9 mouse cellular contexts compared by ENCODE assay signal in genomic region chr5:122393887-122394286, GRCm38 (mm10). TPM values are rescaled to one million over a fixed set of nuclear protein-coding genes. Genes with fewer than 3 reads are reported as not detected.
DNase-seq lines count a peak whose midpoint lies in the region; ATAC-seq and TF ChIP-seq lines count a peak whose summit lies in the region.
"Had no signal": no experiment of that assay in that cellular context is flagged by ENCODE, and none has a peak within 500 bp of the region (broad histone marks: within the 10 kb centered on the region; RNA-seq: fewer than 3 reads in every experiment).

No protein-coding gene starts in this region.

- intact Hi-C loops in left cerebral cortex, postnatal 10 days (cut with DNase I), result no loop called here

- H3K36me3 ChIP-seq in intestine, postnatal 0 days (ENCODE audit: control insufficient read depth, insufficient read depth), result peaks cover 16% of the 10 kb centered on the region
- peaks cover 6% of the 10 kb centered on the region; the same call in 1 of the 2 replicates for H3K36me3 ChIP-seq in intestine, embryonic 16.5 days (ENCODE audit: control insufficient read depth, insufficient read depth, low read length)
- peaks cover 7% of the 10 kb centered on the region for H3K36me3 ChIP-seq in thymus, adult 2 months (ENCODE audit: control insufficient read depth, insufficient read depth, low read length)

- no peaks in the 10 kb centered on the region for H3K27me3 ChIP-seq in intestine, postnatal 0 days (replicated peaks; ENCODE audit: control insufficient read depth, insufficient read depth, low read length)
- H3K27me3 ChIP-seq in intestine, embryonic 16.5 days (replicated peaks; ENCODE audit: control insufficient read depth, insufficient read depth, low read length), result no peaks in the 10 kb centered on the region
- H3K27me3 ChIP-seq in thymus, adult 2 months (ENCODE audit: control insufficient read depth, insufficient read depth, low read length), result no peaks in the 10 kb centered on the region
- H3K27me3 ChIP-seq: neural tube, embryonic 13.5 days had no signal

- ATAC-seq in intestine, postnatal 0 days, result 0 out of 2 replicates have a peak, but pooled peaks have one; percentile 19
- ATAC-seq in intestine, embryonic 16.5 days, result no peak

- no peak overlapping the region for H3K9ac ChIP-seq in intestine, postnatal 0 days (ENCODE audit: low read depth, low read length)
- no peak overlapping the region for H3K9ac ChIP-seq in intestine, embryonic 16.5 days (ENCODE audit: low read depth, low read length)
- H3K9ac ChIP-seq: neural tube, embryonic 13.5 days had no signal

- H3K4me3 ChIP-seq in intestine, postnatal 0 days (ENCODE audit: low read depth, low read length), result no peak overlapping the region
- H3K4me3 ChIP-seq in intestine, embryonic 16.5 days (ENCODE audit: low read length), result no peak overlapping the region
- H3K4me3 ChIP-seq in thymus, adult 2 months (ENCODE audit: control insufficient read depth, insufficient read depth, low read length), result no peak overlapping the region
- H3K4me3 ChIP-seq: neural tube, embryonic 13.5 days had no signal

- DNase-seq in ES-CJ7 (ENCODE audit: low read depth, low spot score), result peak; percentile 76
- peak; percentile 75 for DNase-seq in c-Kit-positive CD71-positive TER-119-negative erythroid progenitor cells, embryonic 14.5 days (ENCODE audit: low read depth)
- peak; percentile 62 to 73 for DNase-seq in frontal cortex, postnatal 36 days (ENCODE audit: low spot score in 2 of 2)
- DNase-seq in left cerebral cortex, postnatal 10 days (ENCODE audit: extremely low spot score in 1 of 2, low spot score in 2 of 2), result peak; percentile 58 to 73
- DNase-seq in naive thymus-derived CD4-positive, alpha-beta T cell, adult 2 months (ENCODE audit: low read depth), result peak; percentile 90
- peak; percentile 83 for DNase-seq in thymus, adult 2 months

- WGBS in intestine, postnatal 0 days, result 52% methylated on average over 2 of the region's 2 CpGs
- WGBS in intestine, embryonic 16.5 days, result 58% methylated on average over 2 of the region's 2 CpGs
- WGBS in thymus, adult 2 months, result 63% methylated on average over 2 of the region's 2 CpGs

- TF ChIP-seq POLR2A in thymus, adult 2 months (IDR thresholded peaks at IDR 0.05; ENCODE audit: control insufficient read depth, extremely low read depth, insufficient read depth, low read length, poor library complexity), result no peak

- no peaks in the 10 kb centered on the region for H3K9me3 ChIP-seq in intestine, postnatal 0 days (ENCODE audit: control insufficient read depth)
- H3K9me3 ChIP-seq in intestine, embryonic 16.5 days (ENCODE audit: control insufficient read depth, low read length), result no peaks in the 10 kb centered on the region
- H3K9me3 ChIP-seq: neural tube, embryonic 13.5 days had no signal

- no peak overlapping the region for H3K4me2 ChIP-seq in intestine, postnatal 0 days (replicated peaks; ENCODE audit: low read depth)
- no peak overlapping the region for H3K4me2 ChIP-seq in intestine, embryonic 16.5 days (ENCODE audit: low read depth, low read length)

- TF ChIP-seq CTCF in intestine, postnatal 0 days (IDR thresholded peaks at IDR 0.05; ENCODE audit: low read depth), result peak; percentile 86
- TF ChIP-seq CTCF in thymus, adult 2 months (IDR thresholded peaks at IDR 0.05; ENCODE audit: borderline replicate concordance, control insufficient read depth, extremely low read depth, insufficient read depth, low read length, poor library complexity), result peak; percentile 67; the same call in 1 of the 2 replicates

- no peaks in the 10 kb centered on the region for H3K4me1 ChIP-seq in intestine, postnatal 0 days (replicated peaks; ENCODE audit: control insufficient read depth, insufficient read depth, low read length)
- H3K4me1 ChIP-seq in intestine, embryonic 16.5 days (ENCODE audit: control insufficient read depth, insufficient read depth, low read length), result peaks cover 9% of the 10 kb centered on the region
- H3K4me1 ChIP-seq in thymus, adult 2 months (replicated peaks; ENCODE audit: control insufficient read depth, insufficient read depth, low read length), result peaks cover 30% of the 10 kb centered on the region

- no peak overlapping the region for H3K27ac ChIP-seq in intestine, postnatal 0 days (ENCODE audit: low read depth, low read length)
- no peak overlapping the region for H3K27ac ChIP-seq in intestine, embryonic 16.5 days (ENCODE audit: low read length)
- H3K27ac ChIP-seq in thymus, adult 2 months (ENCODE audit: control insufficient read depth, insufficient read depth, low read length), result no peak overlapping the region
- H3K27ac ChIP-seq: neural tube, embryonic 13.5 days had no signal

RNA-seq across cellular contexts. Expression of gene Arpc3, which starts 2.2 kb away (rescaled TPM):
- 166 and 171 TPM in 2 replicates for polyA plus RNA-seq in intestine, postnatal 0 days (2015; fragmentation: Nextera tagmentation; extraction: Ambion mirVana)
- polyA plus RNA-seq in intestine, embryonic 16.5 days (2015; fragmentation: Nextera tagmentation; extraction: Ambion mirVana), result 161 and 164 TPM in 2 replicates
- total RNA-seq in left cerebral cortex, postnatal 10 days (2021), result 100 to 1,000 TPM; 268 to 275 TPM
- 220 and 224 TPM in 2 replicates for polyA plus RNA-seq in thymus, adult 2 months (2012; rRNA removed)

RNA-seq across cellular contexts. Expression of gene Fam216a, which starts 21.7 kb away (rescaled TPM):
- polyA plus RNA-seq in intestine, postnatal 0 days (2015; fragmentation: Nextera tagmentation; extraction: Ambion mirVana), result 15.1 and 15.9 TPM in 2 replicates
- 31.8 and 34.0 TPM in 2 replicates for polyA plus RNA-seq in intestine, embryonic 16.5 days (2015; fragmentation: Nextera tagmentation; extraction: Ambion mirVana)
- total RNA-seq in left cerebral cortex, postnatal 10 days (2021), result 10 to 100 TPM; 70.1 to 77.5 TPM
- 52.6 and 54.4 TPM in 2 replicates for polyA plus RNA-seq in thymus, adult 2 months (2012; rRNA removed)

RNA-seq across cellular contexts. Expression of gene Gpn3, which starts 22.2 kb away (rescaled TPM):
- polyA plus RNA-seq in intestine, postnatal 0 days (2015; fragmentation: Nextera tagmentation; extraction: Ambion mirVana), result 34.1 and 37.3 TPM in 2 replicates
- 55.0 and 59.2 TPM in 2 replicates for polyA plus RNA-seq in intestine, embryonic 16.5 days (2015; fragmentation: Nextera tagmentation; extraction: Ambion mirVana)
- 10 to 100 TPM; 19.7 to 22.4 TPM for total RNA-seq in left cerebral cortex, postnatal 10 days (2021)
- polyA plus RNA-seq in thymus, adult 2 months (2012; rRNA removed), result 103 TPM in 2 replicates

RNA-seq across cellular contexts. Expression of gene Anapc7, which starts 27.6 kb away (rescaled TPM):
- 22.5 and 22.8 TPM in 2 replicates for polyA plus RNA-seq in intestine, postnatal 0 days (2015; fragmentation: Nextera tagmentation; extraction: Ambion mirVana)
- 35.9 and 40.1 TPM in 2 replicates for polyA plus RNA-seq in intestine, embryonic 16.5 days (2015; fragmentation: Nextera tagmentation; extraction: Ambion mirVana)
- 10 to 100 TPM; 34.9 to 35.3 TPM for total RNA-seq in left cerebral cortex, postnatal 10 days (2021)
- polyA plus RNA-seq in thymus, adult 2 months (2012; rRNA removed), result 39.9 and 48.2 TPM in 2 replicates

RNA-seq across cellular contexts. Expression of gene Vps29, which starts 39.7 kb away (rescaled TPM):
- polyA plus RNA-seq in intestine, postnatal 0 days (2015; fragmentation: Nextera tagmentation; extraction: Ambion mirVana), result 333 and 338 TPM in 2 replicates
- 289 and 291 TPM in 2 replicates for polyA plus RNA-seq in intestine, embryonic 16.5 days (2015; fragmentation: Nextera tagmentation; extraction: Ambion mirVana)
- total RNA-seq in left cerebral cortex, postnatal 10 days (2021), result 100 to 1,000 TPM; 224 to 239 TPM
- 38.7 and 54.5 TPM in 2 replicates for polyA plus RNA-seq in thymus, adult 2 months (2012; rRNA removed)
